Mouse (Mus musculus) layer of hippocampus, adult 2 months (tissue): ENCODE results near the gene Lrrc75a. TPM values are rescaled to one million over a fixed set of nuclear protein-coding genes. Genes with fewer than 3 reads are reported as not detected.

Experiments used
- DNase-seq, 2 experiments: peaks; one replicate each; pipeline ENCODE4 v3.0.0; 2022; ENCODE audit warnings: low spot score in 2 of 2
- H3K27ac ChIP-seq: fragments of 200-600 bp; 2 replicates; pipeline ENCODE4 v1.8.1; 2022
- H3K4me3 ChIP-seq: fragments of 200-600 bp; 2 replicates; pipeline ENCODE4 v1.8.1; 2022; ENCODE audit warnings: mild to moderate bottlenecking
- CTCF ChIP-seq: fragments of 200-600 bp; conservative IDR thresholded peaks from 2 replicates; pipeline ENCODE4 v1.8.1; 2022; ENCODE audit warnings: antibody characterized with exemption, mild to moderate bottlenecking, moderate library complexity
- total RNA-seq, 2 experiments: library from RNA; stranded (reverse); gene quantifications; 2 replicates each; pipeline ENCODE4 v1.2.3; 2021

Lrrc75a gene
- total RNA-seq, 2 experiments from 2014 or later = 7.3 to 7.6 TPM

DNA sequence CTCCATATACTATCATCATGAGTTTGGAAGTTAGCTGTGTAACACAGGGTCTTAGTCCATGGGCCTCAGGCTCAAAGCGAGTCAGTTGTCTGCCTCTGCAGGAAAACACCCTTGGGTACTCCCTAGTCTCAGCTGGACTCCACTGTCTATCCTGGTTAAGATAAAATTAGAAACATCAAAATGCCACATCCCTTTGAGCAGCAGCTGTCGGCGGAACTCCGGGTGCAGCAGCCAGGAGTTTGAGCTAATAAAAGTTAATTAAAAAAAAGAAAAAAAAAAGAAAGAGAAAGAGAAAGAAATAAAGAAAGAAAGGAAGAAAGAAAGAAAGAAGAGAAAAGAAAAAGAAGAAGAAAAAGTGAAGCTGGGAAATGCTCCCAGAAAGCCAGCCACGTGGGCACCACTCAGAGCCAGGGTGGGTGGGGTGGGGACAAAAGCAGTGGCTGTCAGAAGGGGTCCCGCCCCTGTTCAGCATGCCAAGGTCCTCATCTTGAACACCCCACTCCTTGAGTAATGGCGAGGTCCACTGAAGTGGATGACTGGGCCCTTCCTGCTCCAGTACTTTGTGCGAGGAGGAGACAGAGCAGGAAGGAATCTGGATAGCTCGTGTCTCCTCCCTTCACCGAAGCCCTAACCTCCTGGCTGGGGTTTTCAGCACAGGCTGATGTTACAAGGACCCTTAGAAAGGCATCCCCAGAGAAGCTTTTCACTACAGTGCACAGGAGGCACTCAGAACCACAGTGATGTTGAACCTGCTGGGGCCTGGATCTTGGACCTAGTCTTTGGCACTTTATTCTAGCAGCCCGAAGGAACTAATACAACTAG, 6.1 kb downstream of the Lrrc75a start:
- Histone ChIP-seq H3K4me3 (no peak overlapping the region), H3K27ac (0 out of 2 replicates have a peak overlapping the region, but pooled peaks have one; percentile 33)
- TF ChIP-seq CTCF = no peak
- no peak for DNase-seq

GRCm38 (mm10) chr11:62640378-62640777, 7.9 kb downstream of the Lrrc75a start:
- Histone ChIP-seq H3K4me3 (no peak overlapping the region), H3K27ac (no peak overlapping the region)
- no peak for TF ChIP-seq CTCF
- DNase-seq = no peak

DNA sequence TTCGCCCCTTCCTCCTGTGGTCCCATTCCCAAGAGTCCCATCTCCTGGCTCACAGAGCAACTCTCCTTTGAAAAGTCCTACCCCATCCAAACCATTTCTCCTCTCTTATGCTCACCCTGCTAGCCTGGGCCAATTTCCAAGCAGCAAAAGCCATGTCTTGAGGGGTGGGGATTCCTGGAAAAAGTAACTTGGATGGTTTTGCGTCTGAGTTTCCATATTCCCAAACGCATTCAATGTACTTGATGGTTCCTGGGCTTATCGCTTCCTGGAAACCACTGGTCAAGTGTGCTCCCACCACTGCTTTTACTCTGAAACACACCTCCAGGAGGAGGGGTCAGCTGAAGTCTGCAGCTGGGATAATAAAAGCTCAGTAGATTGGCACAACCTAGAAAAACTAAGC, 9.9 kb downstream of the Lrrc75a start:
- Histone ChIP-seq H3K27ac (no peak overlapping the region), H3K4me3 (no peak overlapping the region)
- no peak for DNase-seq
- no peak for TF ChIP-seq CTCF

DNA sequence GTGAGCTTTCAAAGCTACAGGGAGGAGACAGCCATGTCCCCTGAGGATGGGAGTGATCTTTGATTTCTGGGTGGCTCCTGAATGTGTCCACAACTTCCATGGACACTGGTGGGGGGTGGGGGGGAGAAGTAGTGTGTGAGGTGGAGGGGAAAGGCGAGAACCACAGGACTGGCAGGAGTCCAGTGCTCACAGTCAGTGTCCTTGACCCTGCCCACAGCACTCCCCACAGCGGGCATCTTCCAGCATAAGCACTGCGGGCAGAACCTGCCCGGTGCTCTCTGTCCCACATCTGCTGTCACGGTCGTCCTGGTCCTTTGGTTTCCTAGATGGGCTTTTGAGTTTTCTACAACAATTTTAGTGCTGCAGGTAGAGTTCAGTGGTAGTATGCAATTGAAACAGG, 10.5 kb downstream of the Lrrc75a start:
- DNase-seq = no peak
- Histone ChIP-seq H3K27ac (no peak overlapping the region), H3K4me3 (no peak overlapping the region)
- no peak for TF ChIP-seq CTCF

DNA sequence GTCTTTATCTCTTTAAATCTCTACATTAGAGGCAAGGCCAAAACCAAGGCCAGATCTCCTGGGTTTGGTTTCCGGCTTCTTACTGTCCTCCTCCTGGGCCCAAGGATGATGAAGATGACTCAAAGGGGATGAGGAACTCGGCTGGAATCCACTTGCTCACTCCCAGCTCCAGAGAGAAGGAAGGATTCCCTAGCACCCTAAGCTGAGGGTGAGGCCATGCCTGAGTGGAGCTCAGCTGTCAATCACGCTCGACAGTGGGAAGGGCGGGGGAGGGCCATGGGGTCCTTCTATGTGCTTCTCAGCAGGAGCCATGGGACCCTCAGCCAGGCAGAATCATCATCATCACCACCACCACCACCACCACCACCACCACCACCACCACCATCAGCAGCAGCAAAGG, 10.9 kb downstream of the Lrrc75a start:
- no peak for TF ChIP-seq CTCF
- DNase-seq = no peak
- no peak overlapping the region for H3K4me3 ChIP-seq
- H3K27ac ChIP-seq = peak overlapping the region; percentile 33; the same call in 1 of the 2 replicates

DNA sequence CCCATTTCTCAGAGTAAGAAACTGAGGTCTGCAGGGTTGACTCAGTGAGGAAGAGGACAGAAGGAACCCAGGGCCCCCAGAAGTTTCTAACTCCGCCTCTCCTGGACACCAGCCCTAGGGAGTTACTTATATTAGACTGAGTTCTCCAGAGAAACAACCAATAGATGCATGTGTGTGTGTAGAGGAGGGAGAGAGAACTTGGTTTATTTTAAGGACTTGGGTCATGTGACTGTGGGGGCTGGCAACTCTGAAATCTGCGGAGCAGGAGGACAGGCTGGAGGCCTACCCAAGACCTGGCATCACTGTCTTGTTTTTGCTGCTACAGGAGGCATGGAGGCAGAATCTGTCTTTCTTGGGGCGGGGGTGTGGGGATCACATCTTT, 11.5 kb downstream of the Lrrc75a start:
- TF ChIP-seq CTCF = no peak
- peak overlapping the region; percentile 33; the same call in 1 of the 2 replicates for H3K27ac ChIP-seq
- H3K4me3 ChIP-seq = no peak overlapping the region
- peak in 1 of 2 experiments; percentile 37 for DNase-seq

DNA sequence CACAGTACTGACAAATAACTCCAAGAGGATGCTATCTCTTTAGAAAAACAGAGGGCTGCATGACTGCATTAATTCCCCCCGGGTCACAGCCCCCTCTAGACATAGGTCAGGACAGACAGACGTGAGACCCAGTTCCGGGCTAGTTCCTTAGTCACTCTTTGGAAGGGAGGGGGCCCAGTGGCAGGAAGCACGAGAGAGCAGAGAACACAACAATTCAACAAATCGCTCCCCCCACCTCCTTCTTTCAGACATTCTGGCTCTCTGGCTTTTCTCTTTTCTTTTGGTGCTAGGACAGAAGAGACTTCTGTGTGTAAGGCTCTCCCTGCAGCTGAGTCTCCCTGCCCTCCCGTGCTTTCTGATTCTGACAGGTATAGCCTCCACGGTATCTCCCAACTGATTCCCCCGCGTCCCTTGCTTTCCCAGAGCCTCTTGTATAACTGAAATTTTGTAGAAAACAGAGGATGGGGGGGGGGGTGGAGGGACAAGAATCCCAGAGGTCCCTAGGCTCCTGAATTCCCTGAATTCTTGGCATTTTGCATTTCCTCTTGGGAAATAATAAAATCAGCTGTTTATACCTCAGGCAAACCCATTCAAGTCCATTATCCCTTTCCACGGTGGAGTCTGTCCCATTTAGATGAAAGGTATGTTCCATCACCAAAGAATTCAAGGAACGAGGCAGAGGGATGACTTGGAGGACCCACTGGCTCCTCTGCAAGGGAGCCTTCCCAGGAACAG, 12.1 kb downstream of the Lrrc75a start:
- Histone ChIP-seq H3K4me3 (no peak overlapping the region), H3K27ac (0 out of 2 replicates have a peak overlapping the region, but pooled peaks have one; percentile 43)
- DNase-seq = no peak
- TF ChIP-seq CTCF = no peak

DNA sequence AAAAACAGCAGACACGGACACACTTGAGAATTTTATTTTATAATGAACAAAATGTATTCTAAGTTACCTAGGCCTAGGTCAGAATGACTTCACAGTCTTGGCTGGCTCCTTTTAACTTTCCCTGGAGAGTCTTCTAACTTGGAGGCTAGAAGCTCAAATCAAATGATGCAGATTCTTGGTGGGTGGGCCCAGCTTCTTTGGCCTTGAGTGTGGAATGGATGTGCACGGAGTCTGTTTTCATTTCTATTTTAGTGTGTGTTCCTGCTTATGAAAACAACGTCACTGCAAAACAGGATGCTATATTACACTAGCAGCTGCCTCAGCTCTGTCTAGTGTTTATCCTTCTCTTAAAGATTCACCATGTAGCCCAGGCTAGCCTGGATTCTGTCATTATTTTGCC, 12.9 kb downstream of the Lrrc75a start:
- DNase-seq = no peak
- H3K4me3 ChIP-seq = no peak overlapping the region
- no peak for TF ChIP-seq CTCF
- no peak overlapping the region for H3K27ac ChIP-seq

DNA sequence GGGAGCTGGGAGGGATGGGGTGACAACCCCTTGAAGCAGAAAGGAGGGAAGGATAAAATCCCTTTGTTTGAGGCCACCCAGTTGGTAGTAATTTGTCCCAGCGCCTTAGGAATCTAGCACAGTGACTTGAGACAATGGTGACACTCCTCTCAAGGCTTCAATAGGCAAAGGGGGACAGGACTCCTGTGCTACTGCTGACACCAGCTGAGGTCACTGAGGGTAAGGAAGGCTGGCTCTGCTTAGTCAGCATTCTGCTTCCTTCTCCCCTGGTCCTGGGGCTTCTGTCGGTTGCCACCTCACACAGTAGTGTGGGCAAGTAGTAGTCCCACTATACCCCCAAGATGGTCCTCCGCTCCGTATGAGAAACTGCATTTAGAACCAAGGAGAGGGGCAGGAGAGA, 17.2 kb downstream of the Lrrc75a start:
- no peak overlapping the region for H3K4me3 ChIP-seq
- DNase-seq = no peak
- no peak overlapping the region for H3K27ac ChIP-seq
- no peak for TF ChIP-seq CTCF

DNA sequence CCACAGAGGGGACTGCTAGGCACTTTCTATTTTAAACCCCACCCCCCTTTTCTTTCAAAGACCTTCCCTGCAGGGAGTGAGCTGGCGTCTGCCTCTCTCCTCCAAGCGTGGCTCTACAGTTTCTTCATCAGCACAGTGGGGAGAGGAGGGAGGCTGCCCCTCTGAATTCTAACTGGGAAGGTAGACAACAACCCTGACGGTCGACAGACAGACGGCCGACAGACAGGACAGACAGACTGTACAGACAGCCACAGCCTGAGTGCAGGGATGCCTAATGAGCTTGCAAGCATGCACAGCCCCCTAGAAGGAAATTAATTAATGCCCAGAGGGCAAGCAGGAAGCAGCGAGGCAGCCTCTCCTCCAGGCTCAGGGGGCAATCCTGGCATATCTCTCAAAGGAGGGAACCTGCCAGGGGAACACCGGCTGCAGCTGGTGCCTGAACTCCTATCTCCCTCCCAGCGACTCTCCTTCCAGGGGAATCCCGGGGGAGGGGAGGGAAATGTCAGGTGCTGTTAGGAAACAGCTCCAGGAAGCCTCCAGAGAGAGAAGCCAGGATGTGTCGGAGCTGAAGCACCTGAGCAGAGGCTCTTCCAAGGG, 18.0 kb downstream of the Lrrc75a start:
- no peak overlapping the region for H3K27ac ChIP-seq
- no peak for TF ChIP-seq CTCF
- no peak for DNase-seq
- no peak overlapping the region for H3K4me3 ChIP-seq

DNA sequence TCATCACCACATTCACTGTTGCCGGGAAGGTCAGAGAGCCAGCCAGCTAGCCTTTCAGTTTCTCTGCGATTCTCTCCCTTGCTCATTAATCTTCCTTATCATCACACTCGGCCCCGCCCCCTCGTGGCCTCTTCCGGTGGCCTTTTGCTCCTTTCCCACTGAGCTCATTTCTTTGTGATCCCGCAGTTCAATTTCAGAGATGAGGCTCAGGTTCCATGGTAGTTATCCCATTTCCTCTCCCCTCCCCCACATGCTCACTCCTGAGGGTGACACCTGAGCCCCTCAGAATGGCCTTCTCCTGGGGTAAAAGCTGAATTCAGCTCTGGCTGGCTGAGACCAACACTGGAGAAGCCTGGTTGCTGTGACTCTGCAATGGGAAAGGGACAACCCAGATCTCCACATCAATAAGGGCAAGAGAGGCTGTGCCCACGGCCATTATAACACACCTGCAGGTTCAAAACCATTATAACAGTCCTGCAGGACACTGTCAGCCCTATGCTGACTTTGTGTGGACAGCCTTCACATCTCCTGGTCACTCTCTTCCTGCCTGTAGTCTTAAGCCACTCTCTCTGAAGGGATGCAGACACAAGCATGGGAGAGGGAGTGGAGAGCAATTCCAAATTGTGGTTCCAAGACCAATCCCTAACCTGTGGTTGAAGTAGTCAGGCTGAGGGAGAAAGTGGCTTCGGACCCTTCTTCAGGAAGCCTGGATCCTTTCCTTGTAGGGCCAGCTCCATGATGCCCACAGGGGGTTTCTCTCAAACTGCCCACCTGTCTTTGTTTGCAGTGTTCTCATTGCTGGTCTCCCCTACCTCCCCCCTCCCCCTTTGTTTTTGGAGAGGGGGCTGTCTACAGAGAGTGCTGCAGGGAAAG, 18.7 kb downstream of the Lrrc75a start:
- DNase-seq = no peak
- H3K27ac ChIP-seq = no peak overlapping the region
- no peak overlapping the region for H3K4me3 ChIP-seq
- TF ChIP-seq CTCF = no peak
